Mouse (Mus musculus) heart, embryonic 11.5 days (tissue): ENCODE measurements at regions not wholly inside any gene's neighbourhood (a gene's known extent, or its start where the extent isn't known, plus 50 kb on each side); places are given as distances from the start of the nearest gene placed in this dataset.

Source experiments
- ATAC-seq: fragments of 200-750 bp; cut with Nextera tagmentation; replicated peaks from 2 replicates; pipeline ENCODE4 v1.8.0; 2017; ENCODE audit warnings: moderate library complexity; ENCODE audit not compliant: insufficient number of reproducible peaks, low FRiP score, low TSS enrichment
- H3K27ac ChIP-seq: fragments of 300-500 bp; sonication (generic); 2 replicates; pipeline ENCODE4 v1.5.1; 2014; ENCODE audit warnings: mild to moderate bottlenecking, low read depth, low read length
- H3K27me3 ChIP-seq: fragments of 300-500 bp; sonication (generic); 2 replicates; pipeline ENCODE4 v1.6.1; 2014; ENCODE audit warnings: mild to moderate bottlenecking, low read length, mixed read lengths; ENCODE audit not compliant: control insufficient read depth, insufficient read depth
- H3K36me3 ChIP-seq: fragments of 300-500 bp; sonication (generic); 2 replicates; pipeline ENCODE4 v1.6.1; 2014; ENCODE audit warnings: mild to moderate bottlenecking, low read length, moderate library complexity, mixed read lengths; ENCODE audit not compliant: control insufficient read depth, insufficient read depth
- H3K4me1 ChIP-seq: fragments of 300-500 bp; sonication (generic); 2 replicates; pipeline ENCODE4 v1.6.1; 2014; ENCODE audit warnings: low read length; ENCODE audit not compliant: control insufficient read depth, insufficient read depth
- H3K4me2 ChIP-seq: fragments of 300-500 bp; sonication (generic); 2 replicates; pipeline ENCODE4 v1.6.1; 2014; ENCODE audit warnings: mild to moderate bottlenecking, moderate library complexity
- H3K4me3 ChIP-seq: fragments of 300-500 bp; sonication (generic); 2 replicates; pipeline ENCODE4 v1.5.1; 2014; ENCODE audit warnings: low read depth, low read length
- H3K9ac ChIP-seq: fragments of 300-500 bp; sonication (generic); 2 replicates; pipeline ENCODE4 v1.6.1; 2014; ENCODE audit warnings: mild to moderate bottlenecking, low read depth, low read length, moderate library complexity
- H3K9me3 ChIP-seq: fragments of 300-500 bp; sonication (generic); replicated peaks from 2 replicates; pipeline ENCODE4 v1.6.1; 2016; ENCODE audit warnings: low read length; ENCODE audit not compliant: control insufficient read depth
- WGBS: fragments of 180-500 bp; shearing (Covaris S2); extraction: QIAGEN DNeasy Blood & Tissue Kit; methylation state at CpG from one replicate; pipeline ENCODE4 v1.1.7; 2014; ENCODE audit not compliant: insufficient replicate concordance; 5-methylcytosine and 5-hydroxymethylcytosine counted together

DNA sequence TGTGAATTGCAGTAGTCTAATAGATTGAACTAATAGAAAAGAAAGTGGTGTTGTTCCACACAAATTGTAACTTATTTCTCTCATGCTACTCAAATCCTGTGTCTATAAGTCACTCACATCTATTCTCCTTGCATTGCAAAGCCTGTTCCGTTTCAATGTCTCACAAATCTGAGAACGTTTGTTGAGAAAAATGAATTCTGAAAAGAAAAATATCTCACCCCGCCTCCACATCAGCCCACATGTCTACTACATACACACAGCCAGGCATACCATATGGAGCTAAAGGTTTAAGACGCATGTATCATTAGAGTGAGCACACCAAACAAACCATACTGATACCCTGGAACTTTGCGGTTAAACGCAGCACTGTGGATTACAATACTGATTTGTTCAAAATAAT is 258.0 kb downstream of the Zpld1 start:
- no peak overlapping the region for H3K4me2 ChIP-seq
- no peaks in the 10 kb centered on the region for H3K27me3 ChIP-seq
- no peak overlapping the region for H3K27ac ChIP-seq
- H3K9ac ChIP-seq, result no peak overlapping the region
- no peak for ATAC-seq
- no peaks in the 10 kb centered on the region for H3K9me3 ChIP-seq
- H3K36me3 ChIP-seq, result no peaks in the 10 kb centered on the region
- H3K4me3 ChIP-seq, result no peak overlapping the region
- 83% methylated on average over 6 of the region's 6 CpGs for WGBS
- H3K4me1 ChIP-seq, result no peaks in the 10 kb centered on the region

DNA sequence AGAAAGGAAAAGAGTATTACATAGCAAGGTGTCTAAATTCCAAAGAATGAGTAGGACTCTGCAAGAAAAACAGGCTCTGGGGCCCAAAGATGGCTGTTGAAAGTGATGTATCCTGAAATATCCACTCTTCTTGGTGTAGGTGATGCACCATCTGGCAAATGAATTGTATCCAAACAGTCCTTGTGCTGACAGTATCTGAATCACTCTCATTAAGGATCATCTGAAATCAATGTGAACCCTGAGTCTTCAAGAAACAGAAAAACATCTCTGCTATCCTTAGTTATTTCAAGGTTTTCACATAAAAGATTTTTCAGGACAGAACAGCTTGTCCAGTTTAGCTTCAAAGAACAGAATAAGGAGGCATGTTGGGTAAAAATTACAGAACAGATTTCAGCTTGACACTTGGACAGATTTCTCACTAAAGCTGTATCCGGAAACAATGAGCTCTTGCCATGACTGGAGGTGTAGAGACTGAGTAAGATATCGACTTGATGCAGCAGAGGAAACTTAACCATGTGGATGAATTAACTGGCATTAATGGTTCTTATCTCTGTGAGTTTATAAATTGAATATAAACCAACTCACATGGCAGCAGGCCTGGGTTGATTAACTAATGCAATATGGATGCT is 296.0 kb downstream of the Zpld1 start:
- 82% methylated on average over 2 of the region's 2 CpGs for WGBS
- H3K4me3 ChIP-seq, result no peak overlapping the region
- ATAC-seq, result no peak

DNA sequence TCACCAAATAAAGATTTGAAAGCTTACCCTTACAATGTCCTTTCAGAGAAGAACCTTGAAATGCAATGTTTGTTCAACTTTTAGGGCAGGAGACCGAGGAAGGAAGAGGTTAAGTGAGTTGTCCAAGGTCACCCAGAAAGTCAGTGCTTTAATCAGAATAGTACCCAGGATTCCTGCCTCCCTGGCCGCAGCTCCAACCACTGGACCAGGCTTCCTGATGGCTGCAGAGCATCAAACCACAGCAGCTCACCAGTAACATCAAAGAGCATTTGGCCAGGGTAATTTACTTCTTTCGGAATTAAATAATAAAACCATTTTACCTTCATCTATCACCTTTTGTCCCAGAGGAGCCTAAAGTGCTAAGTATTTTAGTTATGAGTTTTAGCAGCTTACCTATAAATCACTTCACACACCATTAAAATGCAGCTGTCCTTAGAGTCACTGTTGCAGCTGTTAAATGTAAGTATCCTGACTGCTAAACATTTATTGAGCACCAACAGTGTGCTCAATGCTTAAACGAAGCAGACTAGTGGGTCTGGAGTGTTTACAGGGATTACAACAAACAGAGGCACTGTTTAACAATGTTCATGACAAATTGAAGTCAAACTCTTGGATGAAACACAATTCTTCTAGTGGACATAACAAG is 306.1 kb downstream of the Zpld1 start:
- no peak overlapping the region for H3K4me2 ChIP-seq
- H3K36me3 ChIP-seq, result no peaks in the 10 kb centered on the region
- no peak overlapping the region for H3K4me3 ChIP-seq
- H3K9me3 ChIP-seq, result no peaks in the 10 kb centered on the region
- no peak overlapping the region for H3K27ac ChIP-seq
- no peak for ATAC-seq
- no peaks in the 10 kb centered on the region for H3K27me3 ChIP-seq
- H3K4me1 ChIP-seq, result no peaks in the 10 kb centered on the region
- WGBS, result 58% methylated on average over 4 of the region's 4 CpGs
- H3K9ac ChIP-seq, result no peak overlapping the region

More for the DNA sequence above, 296.0 kb downstream of the Zpld1 start:
- H3K27me3 ChIP-seq, result no peaks in the 10 kb centered on the region
- H3K36me3 ChIP-seq, result no peaks in the 10 kb centered on the region
- no peak overlapping the region for H3K9ac ChIP-seq
- H3K27ac ChIP-seq, result no peak overlapping the region
- no peak overlapping the region for H3K4me2 ChIP-seq
- no peaks in the 10 kb centered on the region for H3K4me1 ChIP-seq
- H3K9me3 ChIP-seq, result no peaks in the 10 kb centered on the region

DNA sequence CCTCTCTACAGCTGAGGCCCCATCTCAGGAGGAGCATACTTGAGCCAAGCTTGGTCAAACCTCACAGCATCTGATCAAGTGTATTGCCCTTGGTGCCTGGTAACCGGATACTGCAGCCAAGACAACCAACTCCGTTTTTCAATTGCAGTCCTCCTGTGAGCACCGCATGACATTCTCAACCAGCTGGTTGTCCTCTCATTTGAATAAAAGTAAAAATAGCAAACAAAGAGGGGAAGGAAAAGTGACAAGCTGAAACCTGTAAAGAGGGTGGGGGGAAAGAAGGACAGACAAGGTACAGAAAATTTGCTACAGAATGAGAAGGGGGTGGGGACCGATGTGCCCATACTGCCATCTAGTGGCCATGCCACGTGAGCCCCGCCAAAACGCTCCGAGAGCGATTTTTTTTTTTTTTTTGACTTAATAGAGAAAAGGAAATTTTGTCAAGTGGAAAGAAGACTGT is 314.0 kb downstream of the Zpld1 start:
- Histone ChIP-seq H3K9ac (no peak overlapping the region), H3K9me3 (no peaks in the 10 kb centered on the region), H3K4me1 (no peaks in the 10 kb centered on the region), H3K4me2 (peak overlapping the region; percentile 54), H3K36me3 (no peaks in the 10 kb centered on the region), H3K27me3 (no peaks in the 10 kb centered on the region), H3K27ac (no peak overlapping the region), H3K4me3 (no peak overlapping the region; the same call in 1 of the 2 replicates)
- 5% methylated on average over 9 of the region's 9 CpGs for WGBS
- no peak for ATAC-seq

DNA sequence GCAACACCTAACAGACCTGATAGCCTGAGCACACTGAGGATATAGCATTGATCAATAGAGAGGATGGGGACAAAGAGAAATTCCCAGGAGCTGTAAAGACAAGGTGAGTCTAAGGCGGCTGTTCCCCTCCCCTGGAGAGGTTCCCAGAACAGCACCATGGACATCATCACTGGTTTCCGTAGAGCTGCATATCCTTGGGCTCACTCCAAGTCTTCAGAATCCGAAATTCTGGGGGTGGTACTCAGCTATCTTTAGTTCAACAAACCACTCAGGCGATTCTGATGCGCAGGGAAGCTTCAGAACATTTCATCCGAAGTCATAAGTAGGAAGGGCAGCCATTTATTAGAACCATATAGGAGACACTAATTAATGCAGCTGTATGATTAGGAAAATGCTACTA is 327.4 kb downstream of the Zpld1 start:
- H3K4me3 ChIP-seq, result no peak overlapping the region
- no peak overlapping the region for H3K27ac ChIP-seq
- no peak overlapping the region for H3K9ac ChIP-seq
- H3K4me2 ChIP-seq, result no peak overlapping the region
- no peaks in the 10 kb centered on the region for H3K36me3 ChIP-seq
- H3K9me3 ChIP-seq, result no peaks in the 10 kb centered on the region
- 80% methylated on average over 6 of the region's 6 CpGs for WGBS
- ATAC-seq, result no peak
- H3K27me3 ChIP-seq, result no peaks in the 10 kb centered on the region
- H3K4me1 ChIP-seq, result no peaks in the 10 kb centered on the region

DNA sequence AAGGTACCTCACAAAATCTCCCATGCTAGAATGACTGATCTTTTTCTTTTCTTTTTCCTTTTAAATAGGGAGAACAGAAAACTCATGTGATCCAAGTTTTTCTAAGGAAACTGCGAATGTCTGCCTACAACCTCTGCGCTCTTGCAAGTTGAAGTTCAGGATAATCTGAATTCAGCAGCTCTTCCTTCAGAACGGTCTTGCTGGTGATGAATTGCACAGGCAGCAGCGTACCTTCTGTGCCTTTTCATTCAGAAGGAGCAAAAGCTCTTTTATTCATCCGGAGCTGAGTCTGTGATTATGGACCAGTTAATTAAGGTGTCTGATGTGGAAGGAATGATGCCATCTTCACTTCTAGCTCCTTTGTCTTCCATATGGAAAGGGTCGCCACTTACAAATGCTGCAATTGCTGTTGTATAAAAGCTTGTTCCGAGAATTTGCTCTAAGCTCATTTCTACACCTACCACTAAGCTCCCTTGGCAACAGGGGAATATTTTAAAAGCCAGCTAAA is 353.9 kb downstream of the Zpld1 start:
- Histone ChIP-seq H3K9ac (no peak overlapping the region), H3K9me3 (no peaks in the 10 kb centered on the region), H3K36me3 (no peaks in the 10 kb centered on the region), H3K27me3 (no peaks in the 10 kb centered on the region), H3K27ac (no peak overlapping the region), H3K4me1 (no peaks in the 10 kb centered on the region), H3K4me3 (no peak overlapping the region), H3K4me2 (no peak overlapping the region)
- no peak for ATAC-seq
- 79% methylated on average over 7 of the region's 7 CpGs for WGBS

DNA sequence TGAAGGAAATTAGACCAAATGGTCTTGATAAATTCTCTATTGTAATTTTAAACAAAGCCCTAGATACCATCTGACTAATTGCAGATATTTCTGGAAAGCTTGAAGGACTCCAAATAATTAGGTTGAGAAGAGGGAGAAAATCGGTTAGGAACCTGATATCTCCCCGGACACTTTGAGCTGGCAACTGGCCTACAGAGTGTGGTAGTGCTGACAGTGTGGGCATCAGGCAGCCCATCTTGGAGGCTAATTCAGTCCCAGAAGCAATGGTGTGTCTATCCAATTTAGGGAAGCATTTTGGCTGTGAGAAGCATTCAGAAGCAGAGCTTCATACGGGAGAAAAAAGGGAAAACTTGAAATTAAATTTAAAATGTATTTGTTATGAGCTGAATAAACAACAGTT is 369.5 kb downstream of the Zpld1 start:
- H3K4me2 ChIP-seq, result no peak overlapping the region
- H3K9ac ChIP-seq, result no peak overlapping the region
- no peaks in the 10 kb centered on the region for H3K4me1 ChIP-seq
- H3K27me3 ChIP-seq, result no peaks in the 10 kb centered on the region
- 81% methylated on average over 3 of the region's 3 CpGs for WGBS
- no peaks in the 10 kb centered on the region for H3K9me3 ChIP-seq
- ATAC-seq, result no peak
- no peak overlapping the region for H3K4me3 ChIP-seq
- H3K27ac ChIP-seq, result no peak overlapping the region
- H3K36me3 ChIP-seq, result no peaks in the 10 kb centered on the region

DNA sequence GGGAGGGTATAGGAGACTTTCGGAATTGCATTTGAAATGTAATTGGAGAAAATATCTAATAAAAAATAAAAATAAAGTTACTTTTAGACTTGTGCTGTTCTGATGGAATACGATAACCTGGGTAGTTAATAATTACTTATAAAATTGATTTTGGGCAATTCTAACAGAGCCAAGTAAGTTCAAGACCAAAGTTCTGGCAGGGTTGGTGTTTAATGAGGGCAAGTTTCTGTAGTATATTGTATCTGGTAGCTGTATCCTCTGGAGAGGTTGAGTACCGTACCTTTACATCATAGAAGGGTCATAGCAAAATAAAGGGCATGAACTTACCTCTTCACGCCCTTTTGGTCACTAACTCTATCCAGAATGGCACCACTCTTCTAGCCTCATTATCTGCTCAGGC is 394.9 kb downstream of the Zpld1 start:
- Histone ChIP-seq H3K9me3 (no peaks in the 10 kb centered on the region), H3K36me3 (no peaks in the 10 kb centered on the region), H3K9ac (no peak overlapping the region), H3K27me3 (no peaks in the 10 kb centered on the region), H3K27ac (no peak overlapping the region), H3K4me1 (no peaks in the 10 kb centered on the region), H3K4me3 (no peak overlapping the region), H3K4me2 (no peak overlapping the region)
- 81% methylated on average over 4 of the region's 4 CpGs for WGBS
- no peak for ATAC-seq

DNA sequence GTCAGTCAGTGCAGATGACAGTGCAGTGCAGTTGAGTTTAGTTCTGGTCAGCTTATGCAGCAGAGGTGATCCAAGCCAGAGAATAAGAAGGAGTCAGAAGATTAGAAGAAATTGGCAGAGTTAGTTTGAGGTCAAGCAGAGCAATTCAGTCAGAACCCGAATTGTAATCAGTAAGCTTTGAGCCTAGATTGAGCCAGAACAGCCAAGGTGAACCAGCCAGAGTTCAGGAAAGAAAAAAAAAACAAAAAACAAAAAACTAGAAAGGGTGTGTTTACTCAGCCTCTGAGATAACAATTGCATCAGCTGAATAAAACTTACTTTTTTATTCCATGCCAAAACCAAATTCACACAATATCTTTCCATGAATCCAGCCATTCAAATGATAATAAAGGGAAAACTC is 396.3 kb downstream of the Zpld1 start:
- Histone ChIP-seq H3K27ac (no peak overlapping the region), H3K4me2 (no peak overlapping the region)

More for the DNA sequence above, 396.3 kb downstream of the Zpld1 start:
- H3K9me3 ChIP-seq, result no peaks in the 10 kb centered on the region
- H3K36me3 ChIP-seq, result no peaks in the 10 kb centered on the region
- no peak overlapping the region for H3K9ac ChIP-seq
- H3K4me3 ChIP-seq, result no peak overlapping the region
- H3K27me3 ChIP-seq, result no peaks in the 10 kb centered on the region
- WGBS, result 96% methylated on average over 1 of the region's 1 CpGs
- H3K4me1 ChIP-seq, result no peaks in the 10 kb centered on the region
- ATAC-seq, result no peak
